Mouse (Mus musculus): ENCODE measurements around the gene Nemp1. TPM values are rescaled to one million over a fixed set of nuclear protein-coding genes. Genes with fewer than 3 reads are reported as not detected.

Nemp1 gene
- polyA plus RNA-seq, 1 experiment from 2014 or later = 7.8 TPM

GRCm38 (mm10) chr10:127675859-127676398 is 9.2 kb downstream of the Nemp1 start:
- Histone ChIP-seq H3K4me3 (peak overlapping the region; percentile 70), H3K4me2 (peak overlapping the region; percentile 87), H3K4me1 (replicated peaks) (peaks cover 20% of the 10 kb centered on the region), H3K9ac (no peak overlapping the region), H3K9me3 (replicated peaks) (no peaks in the 10 kb centered on the region), H3K36me3 (no peaks in the 10 kb centered on the region), H3K27me3 (no peaks in the 10 kb centered on the region), H3K27ac (peak overlapping the region; percentile 74)
- 45% methylated on average over 5 of the region's 5 CpGs for WGBS
- ATAC-seq (replicated peaks; ENCODE audit: insufficient number of reproducible peaks, insufficient read depth, low FRiP score, low read depth) = no peak

DNA sequence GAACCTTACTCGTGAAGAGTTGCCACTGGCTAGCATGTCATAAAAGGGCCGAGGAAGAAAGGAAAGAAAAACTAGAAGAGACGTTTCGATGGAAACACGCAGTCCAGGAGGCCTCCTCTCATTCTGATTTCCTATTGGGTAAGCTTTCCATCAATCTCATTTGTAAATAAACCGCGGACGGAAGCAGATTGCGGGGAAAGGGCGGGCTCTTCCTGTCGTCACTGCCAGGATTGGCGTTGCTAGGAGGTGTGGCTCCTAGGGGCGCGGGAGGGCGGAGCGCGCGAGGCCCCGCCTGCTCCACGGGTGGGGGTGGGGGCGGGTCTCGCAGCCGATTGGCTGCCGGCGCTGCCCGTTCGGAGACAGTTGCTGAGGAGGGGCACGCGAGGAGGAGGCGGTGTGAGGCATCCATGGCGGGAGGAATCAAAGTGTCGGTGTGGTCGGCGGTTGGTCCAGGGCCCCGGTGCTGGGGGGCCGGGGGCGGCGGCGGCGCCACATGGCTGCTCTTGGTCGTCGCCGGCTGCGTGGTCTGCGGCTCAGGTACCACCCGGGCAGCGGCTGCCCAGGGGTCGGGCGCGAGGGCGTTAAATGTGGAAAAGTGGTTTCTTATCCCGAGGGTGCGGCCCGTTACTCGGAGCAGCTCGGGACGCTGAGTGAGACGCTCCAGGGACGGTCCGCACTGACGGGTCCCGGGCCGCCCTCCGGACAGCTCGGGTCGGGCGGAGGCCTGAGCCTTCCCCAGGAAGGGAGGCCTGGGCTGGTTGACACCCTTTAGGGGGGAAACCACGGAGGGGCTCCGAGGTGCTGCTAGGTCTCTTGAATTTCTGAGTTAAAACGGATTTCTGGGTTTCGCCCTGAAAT is 10.2 kb downstream of the Nemp1 start:
- H3K27ac ChIP-seq = peak overlapping the region; percentile 74
- peak; percentile 95 for ATAC-seq (replicated peaks; ENCODE audit: insufficient number of reproducible peaks, insufficient read depth, low FRiP score, low read depth)
- no peaks in the 10 kb centered on the region for H3K27me3 ChIP-seq
- H3K9me3 ChIP-seq (replicated peaks) = no peaks in the 10 kb centered on the region
- H3K9ac ChIP-seq = peak overlapping the region; percentile 63
- peaks cover 20% of the 10 kb centered on the region for H3K4me1 ChIP-seq (replicated peaks)
- WGBS = under 1% methylated on average over 71 of the region's 71 CpGs
- H3K4me3 ChIP-seq = peak overlapping the region; percentile 70
- no peaks in the 10 kb centered on the region for H3K36me3 ChIP-seq
- peak overlapping the region; percentile 87 for H3K4me2 ChIP-seq

DNA sequence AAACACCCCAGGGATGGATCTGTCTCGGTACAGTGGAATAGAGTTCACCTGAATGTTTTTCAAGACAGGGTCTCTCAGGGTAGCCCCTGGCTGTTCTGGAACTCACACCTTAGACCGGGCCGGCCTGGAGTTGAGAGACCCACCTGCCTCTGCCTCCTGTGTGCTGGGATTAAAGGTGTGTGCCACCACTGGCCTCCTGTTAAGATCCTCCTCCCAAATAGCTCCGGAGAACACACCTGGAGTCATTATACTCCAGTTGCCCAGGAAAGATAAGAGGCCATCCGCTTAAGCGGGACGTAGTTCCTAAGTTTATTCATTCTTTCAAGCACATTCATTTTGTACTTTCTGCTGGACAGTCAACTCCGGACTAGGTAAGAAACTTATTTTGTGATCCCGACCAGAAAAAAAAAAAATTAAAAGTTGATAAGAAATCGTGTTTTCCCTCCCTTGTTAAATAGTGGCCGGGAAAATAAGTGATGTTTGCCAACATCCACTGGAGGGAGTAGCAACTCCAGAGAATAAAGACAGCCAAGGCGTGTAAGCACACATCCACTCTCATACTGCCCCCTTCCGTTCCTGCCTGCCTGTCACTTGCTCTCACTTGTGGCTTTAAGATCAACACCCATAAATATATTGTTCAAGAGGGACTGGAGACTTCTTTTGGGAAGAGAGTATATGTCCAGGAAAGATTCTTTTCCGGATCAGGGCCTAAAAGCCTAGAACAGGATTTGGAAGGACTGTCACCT is 11.1 kb downstream of the Nemp1 start:
- Histone ChIP-seq H3K27ac (peak overlapping the region; percentile 62; the same call in 1 of the 2 replicates), H3K4me2 (peak overlapping the region; percentile 87), H3K4me1 (replicated peaks) (peaks cover 20% of the 10 kb centered on the region), H3K27me3 (no peaks in the 10 kb centered on the region), H3K4me3 (peak overlapping the region; percentile 70), H3K36me3 (no peaks in the 10 kb centered on the region), H3K9me3 (replicated peaks) (no peaks in the 10 kb centered on the region), H3K9ac (peak overlapping the region; percentile 63)
- WGBS = 4% methylated on average over 14 of the region's 14 CpGs
- no peak for ATAC-seq (replicated peaks; ENCODE audit: insufficient number of reproducible peaks, insufficient read depth, low FRiP score, low read depth)

DNA sequence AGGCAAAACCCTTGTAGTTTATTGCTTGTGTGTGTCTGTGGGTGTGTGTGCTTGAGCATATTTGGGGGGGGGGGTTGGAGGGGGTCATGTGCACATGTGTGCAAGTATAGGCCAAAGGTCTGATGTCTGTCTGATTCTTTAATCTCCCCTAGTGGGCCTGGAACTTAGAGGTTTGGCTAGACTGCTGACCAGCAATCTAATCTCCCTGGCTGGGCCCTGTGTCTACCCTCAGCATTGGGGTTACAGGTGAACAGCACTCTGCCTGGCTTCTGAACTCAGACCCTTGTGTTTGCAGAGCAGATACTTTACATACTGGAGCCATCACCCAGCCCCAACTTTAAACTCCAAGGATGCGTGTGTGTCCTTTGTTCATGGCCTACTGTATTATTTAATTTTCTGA is 12.5 kb downstream of the Nemp1 start:
- H3K27me3 ChIP-seq = no peaks in the 10 kb centered on the region
- WGBS = 84% methylated on average over 1 of the region's 1 CpGs

GRCm38 (mm10) chr10:127679881-127680280 is 13.2 kb downstream of the Nemp1 start:
- Histone ChIP-seq H3K36me3 (no peaks in the 10 kb centered on the region), H3K9me3 (replicated peaks) (no peaks in the 10 kb centered on the region), H3K4me2 (no peak overlapping the region), H3K4me1 (replicated peaks) (peaks cover 20% of the 10 kb centered on the region), H3K9ac (no peak overlapping the region), H3K4me3 (no peak overlapping the region), H3K27me3 (no peaks in the 10 kb centered on the region), H3K27ac (no peak overlapping the region)
- ATAC-seq (replicated peaks; ENCODE audit: insufficient number of reproducible peaks, insufficient read depth, low FRiP score, low read depth) = no peak
- 81% methylated on average over 3 of the region's 3 CpGs for WGBS

More for the DNA sequence above, 12.5 kb downstream of the Nemp1 start:
- H3K36me3 ChIP-seq = no peaks in the 10 kb centered on the region
- H3K4me3 ChIP-seq = no peak overlapping the region
- no peaks in the 10 kb centered on the region for H3K9me3 ChIP-seq (replicated peaks)
- peaks cover 20% of the 10 kb centered on the region for H3K4me1 ChIP-seq (replicated peaks)
- no peak overlapping the region for H3K4me2 ChIP-seq
- no peak overlapping the region for H3K9ac ChIP-seq
- ATAC-seq (replicated peaks; ENCODE audit: insufficient number of reproducible peaks, insufficient read depth, low FRiP score, low read depth) = no peak
- no peak overlapping the region for H3K27ac ChIP-seq

- Histone ChIP-seq H3K4me1 (replicated peaks) (peaks cover 12% of the 10 kb centered on the region), H3K9ac (no peak overlapping the region), H3K4me3 (no peak overlapping the region), H3K27ac (no peak overlapping the region), H3K27me3 (no peaks in the 10 kb centered on the region), H3K9me3 (replicated peaks) (no peaks in the 10 kb centered on the region), H3K4me2 (no peak overlapping the region), H3K36me3 (no peaks in the 10 kb centered on the region)
- WGBS = 79% methylated on average over 6 of the region's 6 CpGs
- ATAC-seq (replicated peaks; ENCODE audit: insufficient number of reproducible peaks, insufficient read depth, low FRiP score, low read depth) = no peak
Observed at GRCm38 (mm10) chr10:127682886-127683285, 16.2 kb downstream of the Nemp1 start.

DNA sequence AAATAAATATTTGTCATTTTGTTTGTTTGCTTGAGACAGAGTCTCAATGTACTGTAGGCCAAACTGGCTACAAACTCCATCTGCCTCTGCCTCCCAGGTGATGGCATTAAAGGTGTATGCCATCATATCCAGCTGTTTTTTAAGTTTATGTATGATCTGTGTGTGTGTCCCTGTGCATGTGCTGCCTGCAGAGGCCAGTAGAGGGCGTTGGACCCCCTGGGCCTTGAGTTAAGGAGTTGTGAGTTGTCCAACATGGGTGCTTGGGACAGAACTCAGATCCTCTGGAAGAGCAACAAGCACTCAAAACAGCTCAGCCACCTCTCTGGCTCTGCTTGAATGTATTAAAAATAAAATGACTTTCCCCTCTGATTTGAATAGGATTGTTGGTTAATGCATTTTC is 24.4 kb downstream of the Nemp1 start:
- Histone ChIP-seq H3K4me1 (replicated peaks) (0 out of 2 replicates have a peak, but pooled peaks cover 3% of the 10 kb centered on the region), H3K4me3 (no peak overlapping the region), H3K4me2 (no peak overlapping the region), H3K9me3 (replicated peaks) (no peaks in the 10 kb centered on the region), H3K27me3 (no peaks in the 10 kb centered on the region), H3K36me3 (peaks cover 29% of the 10 kb centered on the region; the same call in 1 of the 2 replicates), H3K27ac (no peak overlapping the region), H3K9ac (no peak overlapping the region)
- no peak for ATAC-seq (replicated peaks; ENCODE audit: insufficient number of reproducible peaks, insufficient read depth, low FRiP score, low read depth)
- WGBS = 19% methylated on average over 1 of the region's 1 CpGs

GRCm38 (mm10) chr10:127694636-127695035 is 27.9 kb downstream of the Nemp1 start:
- 42% methylated on average over 2 of the region's 2 CpGs for WGBS
- H3K36me3 ChIP-seq = peaks cover 23% of the 10 kb centered on the region; the same call in 1 of the 2 replicates
- H3K27me3 ChIP-seq = no peaks in the 10 kb centered on the region
- H3K4me2 ChIP-seq = no peak overlapping the region
- H3K4me3 ChIP-seq = no peak overlapping the region
- H3K9me3 ChIP-seq (replicated peaks) = no peaks in the 10 kb centered on the region
- no peak for ATAC-seq (replicated peaks; ENCODE audit: insufficient number of reproducible peaks, insufficient read depth, low FRiP score, low read depth)
- no peaks in the 10 kb centered on the region for H3K4me1 ChIP-seq (replicated peaks)
- H3K9ac ChIP-seq = no peak overlapping the region
- H3K27ac ChIP-seq = no peak overlapping the region

DNA sequence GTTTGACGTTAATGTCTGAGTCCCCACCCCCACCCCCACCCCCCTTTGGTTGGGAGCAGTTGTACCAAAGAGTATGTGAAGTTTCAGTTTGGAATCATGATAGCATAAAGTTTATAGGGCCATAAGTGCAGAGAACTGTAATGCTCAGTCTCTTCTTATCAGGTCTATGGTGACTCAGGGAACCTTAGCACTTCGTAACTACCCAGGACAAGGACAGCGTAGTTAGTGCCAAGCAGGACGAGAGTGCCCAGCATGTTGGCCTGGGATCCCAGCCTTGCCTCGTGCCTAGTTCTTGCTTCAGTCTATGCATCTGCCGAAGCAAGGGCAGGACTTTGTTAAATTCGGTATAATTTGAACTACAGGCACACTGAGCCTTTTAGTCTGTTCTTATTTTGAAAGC is 29.1 kb downstream of the Nemp1 start:
- 88% methylated on average over 7 of the region's 7 CpGs for WGBS
- H3K27me3 ChIP-seq = no peaks in the 10 kb centered on the region
- no peak overlapping the region for H3K4me3 ChIP-seq
- no peak overlapping the region for H3K9ac ChIP-seq
- peaks cover 17% of the 10 kb centered on the region; the same call in 1 of the 2 replicates for H3K36me3 ChIP-seq
- H3K9me3 ChIP-seq (replicated peaks) = no peaks in the 10 kb centered on the region
- H3K4me1 ChIP-seq (replicated peaks) = no peaks in the 10 kb centered on the region
- ATAC-seq (replicated peaks; ENCODE audit: insufficient number of reproducible peaks, insufficient read depth, low FRiP score, low read depth) = no peak
- no peak overlapping the region for H3K4me2 ChIP-seq
- H3K27ac ChIP-seq = no peak overlapping the region

DNA sequence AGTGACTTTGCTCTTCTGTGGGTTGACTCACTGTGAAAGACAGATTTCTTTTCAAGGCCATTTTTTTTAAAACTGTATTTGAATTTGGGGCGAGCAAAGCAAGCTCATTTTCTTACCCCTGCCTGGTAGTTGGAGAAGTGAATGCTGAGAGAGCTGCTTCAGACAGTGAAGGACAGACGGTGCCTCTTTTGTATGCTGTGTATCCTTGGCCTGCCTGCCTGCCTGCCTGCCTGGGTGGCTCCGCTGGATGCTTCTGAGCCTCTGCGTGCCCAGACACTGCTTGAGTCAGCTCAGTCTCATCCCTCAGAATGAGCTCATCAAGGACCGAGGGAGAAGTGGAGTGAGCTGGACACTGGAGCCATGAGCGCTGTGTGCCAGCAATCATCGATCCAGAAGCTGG is 32.3 kb downstream of the Nemp1 start:
- WGBS = 90% methylated on average over 7 of the region's 7 CpGs
- H3K4me3 ChIP-seq = no peak overlapping the region
- ATAC-seq (replicated peaks; ENCODE audit: insufficient number of reproducible peaks, insufficient read depth, low FRiP score, low read depth) = no peak
- H3K9ac ChIP-seq = no peak overlapping the region
- no peaks in the 10 kb centered on the region for H3K27me3 ChIP-seq
- no peaks in the 10 kb centered on the region for H3K9me3 ChIP-seq (replicated peaks)
- no peaks in the 10 kb centered on the region for H3K4me1 ChIP-seq (replicated peaks)
- no peak overlapping the region for H3K4me2 ChIP-seq
- H3K27ac ChIP-seq = no peak overlapping the region
- H3K36me3 ChIP-seq = peaks cover 7% of the 10 kb centered on the region; the same call in 1 of the 2 replicates

- Histone ChIP-seq H3K4me1 (replicated peaks) (peaks cover 12% of the 10 kb centered on the region), H3K9ac (no peak overlapping the region), H3K9me3 (replicated peaks) (no peaks in the 10 kb centered on the region), H3K4me3 (no peak overlapping the region), H3K4me2 (no peak overlapping the region), H3K27me3 (no peaks in the 10 kb centered on the region), H3K36me3 (no peaks in the 10 kb centered on the region; the same call in 1 of the 2 replicates), H3K27ac (no peak overlapping the region)
- ATAC-seq (replicated peaks; ENCODE audit: insufficient number of reproducible peaks, insufficient read depth, low FRiP score, low read depth) = no peak
- WGBS = 28% methylated on average over 4 of the region's 4 CpGs
Observed at GRCm38 (mm10) chr10:127703299-127703698, 36.6 kb downstream of the Nemp1 start.

Data from heart, embryonic 15.5 days (tissue).